ENCODE assay signal across 10 mouse cellular contexts in the genomic region with DNA sequence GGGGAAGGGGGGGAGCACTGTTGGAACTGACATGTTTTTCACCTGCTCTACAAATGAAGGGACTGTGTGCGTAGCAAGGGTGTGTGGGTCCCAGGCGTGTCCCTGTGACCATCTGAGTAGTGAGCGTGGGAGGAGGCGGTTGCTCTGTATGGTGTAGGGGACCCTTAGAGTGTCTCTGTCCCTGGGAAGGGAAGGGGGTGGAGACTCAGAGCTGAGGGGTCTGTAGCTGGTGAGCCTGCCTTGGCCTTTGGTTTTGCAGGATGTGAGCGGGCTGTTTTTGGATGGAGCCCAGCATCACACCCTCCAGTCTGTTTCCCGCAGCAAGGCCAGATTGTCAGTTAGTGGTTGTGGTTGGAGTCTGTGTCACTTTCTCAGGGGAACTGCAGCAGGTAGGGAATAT. TPM values are rescaled to one million over a fixed set of nuclear protein-coding genes. Genes with fewer than 3 reads are reported as not detected.
A peak's percentile ranks its signal among the peaks of the same experiment; 100 is the strongest.
DNase-seq lines count a peak whose midpoint lies in the region; ATAC-seq and TF ChIP-seq lines count a peak whose summit lies in the region.
"Had no signal": no experiment of that assay in that cellular context is flagged by ENCODE, and none has a peak within 500 bp of the region (broad histone marks: within the 10 kb centered on the region; RNA-seq: fewer than 3 reads in every experiment).

No protein-coding gene starts in this region.

- TF ChIP-seq POLR2A in lung, adult 2 months (IDR thresholded peaks at IDR 0.05; ENCODE audit: borderline replicate concordance, extremely low read depth, low read depth, low read length), result no peak

- H3K4me1 ChIP-seq in lung, adult 2 months (ENCODE audit: control insufficient read depth, insufficient read depth, low read length), result peaks cover 46% of the 10 kb centered on the region
- peaks cover 66% of the 10 kb centered on the region for H3K4me1 ChIP-seq in heart, embryonic 12.5 days (replicated peaks)
- H3K4me1 ChIP-seq in limb, embryonic 12.5 days (replicated peaks), result peaks cover 60% of the 10 kb centered on the region
- peaks cover 37% of the 10 kb centered on the region for H3K4me1 ChIP-seq in stomach, embryonic 14.5 days (ENCODE audit: control insufficient read depth, insufficient read depth, low read length)

- peak overlapping the region; percentile 79 for H3K27ac ChIP-seq in heart, embryonic 12.5 days (ENCODE audit: poor library complexity, severe bottlenecking)
- 0 out of 2 replicates have a peak overlapping the region, but pooled peaks have one; percentile 23 for H3K27ac ChIP-seq in limb, embryonic 12.5 days
- peak overlapping the region; percentile 75 for H3K27ac ChIP-seq in stomach, embryonic 14.5 days (ENCODE audit: low read length)

- no peaks in the 10 kb centered on the region; the same call in none of the 2 replicates for H3K27me3 ChIP-seq in heart, embryonic 12.5 days (replicated peaks)
- H3K27me3 ChIP-seq in limb, embryonic 12.5 days, result 0 out of 2 replicates have a peak, but pooled peaks cover 5% of the 10 kb centered on the region
- H3K27me3 ChIP-seq in stomach, embryonic 14.5 days (ENCODE audit: control insufficient read depth, insufficient read depth, low read length), result no peaks in the 10 kb centered on the region

- H3K36me3 ChIP-seq in heart, embryonic 12.5 days, result no peaks in the 10 kb centered on the region
- H3K36me3 ChIP-seq in limb, embryonic 12.5 days, result no peaks in the 10 kb centered on the region
- H3K36me3 ChIP-seq in stomach, embryonic 14.5 days (ENCODE audit: control insufficient read depth, insufficient read depth, low read length), result no peaks in the 10 kb centered on the region

- WGBS in lung, adult 2 months, result 49% methylated on average over 6 of the region's 6 CpGs
- 58% methylated on average over 6 of the region's 6 CpGs for WGBS in heart, embryonic 12.5 days
- 90% methylated on average over 6 of the region's 6 CpGs for WGBS in limb, embryonic 12.5 days
- WGBS in stomach, embryonic 14.5 days, result 77% methylated on average over 6 of the region's 6 CpGs

- no peak for TF ChIP-seq CTCF in lung, adult 2 months (IDR thresholded peaks at IDR 0.05; ENCODE audit: insufficient read depth, low read length)

- H3K9me3 ChIP-seq in heart, embryonic 12.5 days (replicated peaks), result no peaks in the 10 kb centered on the region
- no peaks in the 10 kb centered on the region for H3K9me3 ChIP-seq in limb, embryonic 12.5 days
- no peaks in the 10 kb centered on the region for H3K9me3 ChIP-seq in stomach, embryonic 14.5 days (ENCODE audit: control insufficient read depth, low read depth, low read length)

- H3K4me3 ChIP-seq in lung, adult 2 months (replicated peaks; ENCODE audit: extremely low read depth, low read depth, low read length), result no peak overlapping the region
- H3K4me3 ChIP-seq in heart, embryonic 12.5 days, result no peak overlapping the region
- H3K4me3 ChIP-seq in limb, embryonic 12.5 days (replicated peaks), result no peak overlapping the region
- no peak overlapping the region for H3K4me3 ChIP-seq in stomach, embryonic 14.5 days (ENCODE audit: low read depth, low read length)
- H3K4me3 ChIP-seq: erythroblast, embryonic 14.5 days had no signal

- no peak overlapping the region for H3K9ac ChIP-seq in heart, embryonic 12.5 days
- H3K9ac ChIP-seq in limb, embryonic 12.5 days (replicated peaks), result no peak overlapping the region
- no peak overlapping the region for H3K9ac ChIP-seq in stomach, embryonic 14.5 days (replicated peaks; ENCODE audit: low read depth, low read length)

- peak; percentile 64 to 71 for DNase-seq in lung, adult 18-20 months
- DNase-seq in lung, adult 2 months, result no peak
- DNase-seq: thymus, postnatal 25 days had no signal

- ATAC-seq in heart, embryonic 12.5 days (ENCODE audit: insufficient number of reproducible peaks, low FRiP score), result peak; percentile 47
- ATAC-seq in limb, embryonic 12.5 days (ENCODE audit: insufficient number of reproducible peaks, insufficient read depth, low FRiP score, low TSS enrichment, low read depth), result no peak
- no peak for ATAC-seq in stomach, embryonic 14.5 days (ENCODE audit: insufficient number of reproducible peaks, insufficient read depth, low FRiP score, low read depth)
- ATAC-seq in frontal cortex, adult (ENCODE audit: low TSS enrichment), result no peak
- ATAC-seq in activated CD4-positive, CD25-positive, alpha-beta regulatory T cell, adult 4 months, result no peak
- no peak for ATAC-seq in megakaryocyte-erythroid progenitor cell, adult 5-6 weeks (replicated peaks; ENCODE audit: low FRiP score, low TSS enrichment, poor library complexity, severe bottlenecking)

- no peak overlapping the region for H3K4me2 ChIP-seq in heart, embryonic 12.5 days
- no peak overlapping the region for H3K4me2 ChIP-seq in limb, embryonic 12.5 days
- H3K4me2 ChIP-seq in stomach, embryonic 14.5 days (replicated peaks; ENCODE audit: low read depth, low read length), result no peak overlapping the region

RNA-seq across cellular contexts. Expression of a gene that starts 46.1 kb away (rescaled TPM):
- 101 and 187 TPM in 2 replicates for polyA plus RNA-seq in lung, adult 2 months (2012; rRNA removed)
- 10.3 and 10.5 TPM in 2 replicates for polyA plus RNA-seq in heart, embryonic 12.5 days (2016; fragmentation: Nextera tagmentation; extraction: Ambion mirVana)
- 27.9 and 32.7 TPM in 2 replicates for polyA plus RNA-seq in limb, embryonic 12.5 days (2016; fragmentation: Nextera tagmentation; extraction: Ambion mirVana)
- 31.2 and 33.2 TPM in 2 replicates for polyA plus RNA-seq in stomach, embryonic 14.5 days (2014; fragmentation: Nextera tagmentation; extraction: Ambion mirVana)
- 10 to 100 TPM; 31.3 to 64.3 TPM for polyA plus RNA-seq in activated CD4-positive, CD25-positive, alpha-beta regulatory T cell, adult 4 months (2017; shearing (Covaris generic))
- 136 and 142 TPM in 2 replicates for total RNA-seq in megakaryocyte-erythroid progenitor cell, adult 5-6 weeks (2014; fragmentation: Nextera tagmentation)
- 97.7 and 143 TPM in 2 replicates for total RNA-seq in megakaryocyte-erythroid progenitor cell, adult 5-6 weeks (2017)

Comparison
In these comparisons a context has a peak if more than half of its experiments do, and no peak if none do; other contexts are left out.
1. H3K27ac ChIP-seq: peak in every context shown above with its lines; median percentile 79 in heart, embryonic 12.5 days; 75 in stomach, embryonic 14.5 days; 23 in limb, embryonic 12.5 days.